Mouse (Mus musculus): ENCODE results near the gene Ranbp9. TPM values are rescaled to one million over a fixed set of nuclear protein-coding genes. Genes with fewer than 3 reads are reported as not detected.

Ranbp9 gene
- polyA plus RNA-seq, 1 experiment from 2014 or later = 11.2 TPM

DNA sequence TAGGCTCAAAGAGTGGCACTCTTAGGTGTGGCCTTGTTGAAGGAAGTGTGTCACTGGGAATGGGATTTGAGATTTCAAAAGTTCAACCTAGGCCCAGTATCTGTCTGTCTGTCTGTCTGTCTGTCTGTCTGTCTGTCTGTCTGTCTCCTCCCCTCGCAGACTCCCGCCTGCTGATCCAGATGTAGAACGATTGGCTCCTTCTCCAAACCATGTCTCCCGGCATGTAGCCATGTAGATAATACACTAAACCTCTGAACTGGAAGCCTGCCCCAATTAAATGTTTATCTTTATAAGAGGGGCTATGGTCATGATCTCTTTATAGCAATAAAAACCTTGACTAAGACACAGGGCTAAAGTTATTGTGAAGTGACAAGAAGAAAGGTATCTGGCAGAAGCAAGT is 35.3 kb downstream of the Ranbp9 start:
- 92% methylated on average over 4 of the region's 4 CpGs for WGBS
- H3K27ac ChIP-seq (ENCODE audit: low read depth, low read length) = no peak overlapping the region
- no peak overlapping the region for H3K9ac ChIP-seq (ENCODE audit: low read depth, low read length)
- H3K9me3 ChIP-seq (ENCODE audit: control insufficient read depth, low read length) = no peaks in the 10 kb centered on the region
- H3K4me3 ChIP-seq (ENCODE audit: low read length) = no peak overlapping the region
- H3K27me3 ChIP-seq (replicated peaks; ENCODE audit: control insufficient read depth, insufficient read depth, low read length) = no peaks in the 10 kb centered on the region
- no peak overlapping the region for H3K4me2 ChIP-seq (ENCODE audit: low read length)
- ATAC-seq = no peak
- no peaks in the 10 kb centered on the region for H3K36me3 ChIP-seq (ENCODE audit: control insufficient read depth, insufficient read depth, low read length)
- H3K4me1 ChIP-seq (ENCODE audit: control insufficient read depth, insufficient read depth, low read depth, low read length) = peaks cover 3% of the 10 kb centered on the region

DNA sequence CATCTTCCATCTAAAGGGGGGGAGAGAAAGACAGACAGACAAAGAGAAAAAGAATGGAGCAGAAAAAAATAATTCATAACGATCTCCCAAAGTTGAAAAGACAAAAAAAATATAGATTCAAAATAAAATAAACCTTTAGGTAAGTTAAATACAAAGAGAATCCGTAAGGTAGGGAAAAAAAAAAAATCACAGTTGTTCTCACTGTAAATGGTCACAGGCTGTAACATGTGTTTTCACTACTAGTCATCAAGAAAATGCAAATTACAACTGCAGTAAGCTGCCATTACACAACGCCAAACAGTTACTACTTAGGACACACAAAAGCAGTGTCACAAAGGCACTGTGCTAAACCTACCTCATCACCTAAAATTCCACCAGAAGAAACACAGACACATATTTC is 36.4 kb downstream of the Ranbp9 start:
- Histone ChIP-seq H3K9me3 (ENCODE audit: control insufficient read depth, low read length) (no peaks in the 10 kb centered on the region), H3K9ac (ENCODE audit: low read depth, low read length) (no peak overlapping the region), H3K27me3 (replicated peaks; ENCODE audit: control insufficient read depth, insufficient read depth, low read length) (no peaks in the 10 kb centered on the region), H3K27ac (ENCODE audit: low read depth, low read length) (no peak overlapping the region), H3K4me3 (ENCODE audit: low read length) (no peak overlapping the region), H3K4me1 (ENCODE audit: control insufficient read depth, insufficient read depth, low read depth, low read length) (peaks cover 3% of the 10 kb centered on the region), H3K4me2 (ENCODE audit: low read length) (no peak overlapping the region), H3K36me3 (ENCODE audit: control insufficient read depth, insufficient read depth, low read length) (no peaks in the 10 kb centered on the region)
- ATAC-seq = no peak
- 92% methylated on average over 3 of the region's 3 CpGs for WGBS

DNA sequence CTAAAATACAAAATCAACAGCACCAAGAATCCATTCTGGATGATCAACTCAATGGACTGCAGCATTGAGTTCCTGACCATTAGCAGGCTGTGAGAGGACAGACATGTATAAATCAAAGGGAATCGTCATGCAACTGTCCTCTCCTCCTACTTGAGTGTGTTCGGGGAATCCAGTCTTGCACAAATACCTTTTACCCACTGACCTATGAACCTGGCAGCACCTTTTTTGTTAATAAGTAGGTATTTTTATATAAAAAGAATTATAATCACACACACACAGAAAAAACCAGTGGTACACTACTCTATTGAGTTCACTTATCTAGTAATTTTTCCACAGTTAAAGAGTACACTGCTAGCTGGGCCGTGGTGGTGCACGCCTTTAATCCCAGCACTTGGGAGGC is 37.4 kb downstream of the Ranbp9 start:
- H3K27me3 ChIP-seq (replicated peaks; ENCODE audit: control insufficient read depth, insufficient read depth, low read length) = no peaks in the 10 kb centered on the region
- ATAC-seq = no peak
- no peak overlapping the region for H3K4me3 ChIP-seq (ENCODE audit: low read length)
- H3K9ac ChIP-seq (ENCODE audit: low read depth, low read length) = no peak overlapping the region
- H3K4me1 ChIP-seq (ENCODE audit: control insufficient read depth, insufficient read depth, low read depth, low read length) = peaks cover 3% of the 10 kb centered on the region
- no peak overlapping the region for H3K4me2 ChIP-seq (ENCODE audit: low read length)
- H3K36me3 ChIP-seq (ENCODE audit: control insufficient read depth, insufficient read depth, low read length) = no peaks in the 10 kb centered on the region
- H3K27ac ChIP-seq (ENCODE audit: low read depth, low read length) = no peak overlapping the region
- H3K9me3 ChIP-seq (ENCODE audit: control insufficient read depth, low read length) = no peaks in the 10 kb centered on the region
- 96% methylated on average over 4 of the region's 4 CpGs for WGBS

DNA sequence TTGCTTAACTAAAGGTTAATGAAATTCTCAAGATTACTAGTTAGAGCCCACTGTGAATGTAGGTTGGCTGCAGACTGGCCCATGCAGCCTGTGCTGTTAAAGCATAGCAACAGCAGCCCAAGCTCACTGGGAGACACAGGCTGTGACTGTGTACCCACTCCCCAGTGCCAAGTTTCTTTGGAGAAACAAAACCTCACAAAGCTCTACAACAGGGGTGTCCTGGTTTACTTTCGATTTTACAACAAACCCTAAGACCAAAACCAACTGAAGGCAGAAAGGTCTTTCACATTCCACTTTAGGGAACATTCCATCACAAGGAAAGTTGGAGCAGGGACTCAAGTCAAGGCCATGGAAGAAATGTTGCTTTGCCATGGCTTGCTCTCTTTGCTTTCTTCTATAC is 38.5 kb downstream of the Ranbp9 start:
- Histone ChIP-seq H3K27me3 (replicated peaks; ENCODE audit: control insufficient read depth, insufficient read depth, low read length) (no peaks in the 10 kb centered on the region), H3K4me2 (ENCODE audit: low read length) (no peak overlapping the region), H3K27ac (ENCODE audit: low read depth, low read length) (no peak overlapping the region), H3K4me1 (ENCODE audit: control insufficient read depth, insufficient read depth, low read depth, low read length) (peaks cover 3% of the 10 kb centered on the region), H3K36me3 (ENCODE audit: control insufficient read depth, insufficient read depth, low read length) (no peaks in the 10 kb centered on the region), H3K4me3 (ENCODE audit: low read length) (no peak overlapping the region), H3K9me3 (ENCODE audit: control insufficient read depth, low read length) (no peaks in the 10 kb centered on the region), H3K9ac (ENCODE audit: low read depth, low read length) (no peak overlapping the region)
- no peak for ATAC-seq
- WGBS = 87% methylated on average over 1 of the region's 1 CpGs

DNA sequence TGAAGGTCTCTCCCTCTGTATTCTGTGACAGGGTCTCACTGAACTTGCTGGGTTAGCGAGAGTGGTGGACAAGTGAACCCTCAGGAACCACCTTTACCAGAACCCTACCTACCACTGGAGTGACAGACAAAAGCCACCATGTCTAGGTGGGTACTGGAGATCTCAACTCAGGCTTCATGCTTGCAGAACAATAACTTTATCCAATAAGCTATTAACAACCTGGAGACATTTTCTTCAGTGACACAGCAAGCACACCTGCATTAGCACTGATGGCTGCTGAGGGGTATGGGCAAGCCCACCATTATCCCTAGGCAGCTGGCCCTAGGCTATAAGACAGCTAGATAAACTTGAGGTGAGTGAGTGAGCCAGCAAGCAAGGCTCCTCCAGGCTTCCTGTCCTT is 40.7 kb downstream of the Ranbp9 start:
- Histone ChIP-seq H3K9me3 (ENCODE audit: control insufficient read depth, low read length) (no peaks in the 10 kb centered on the region), H3K27ac (ENCODE audit: low read depth, low read length) (no peak overlapping the region), H3K4me2 (ENCODE audit: low read length) (no peak overlapping the region), H3K36me3 (ENCODE audit: control insufficient read depth, insufficient read depth, low read length) (no peaks in the 10 kb centered on the region), H3K9ac (ENCODE audit: low read depth, low read length) (no peak overlapping the region), H3K27me3 (replicated peaks; ENCODE audit: control insufficient read depth, insufficient read depth, low read length) (no peaks in the 10 kb centered on the region), H3K4me1 (ENCODE audit: control insufficient read depth, insufficient read depth, low read depth, low read length) (peaks cover 3% of the 10 kb centered on the region; the same call in 1 of the 2 replicates), H3K4me3 (ENCODE audit: low read length) (no peak overlapping the region)
- no peak for ATAC-seq
- WGBS = 95% methylated on average over 1 of the region's 1 CpGs

DNA sequence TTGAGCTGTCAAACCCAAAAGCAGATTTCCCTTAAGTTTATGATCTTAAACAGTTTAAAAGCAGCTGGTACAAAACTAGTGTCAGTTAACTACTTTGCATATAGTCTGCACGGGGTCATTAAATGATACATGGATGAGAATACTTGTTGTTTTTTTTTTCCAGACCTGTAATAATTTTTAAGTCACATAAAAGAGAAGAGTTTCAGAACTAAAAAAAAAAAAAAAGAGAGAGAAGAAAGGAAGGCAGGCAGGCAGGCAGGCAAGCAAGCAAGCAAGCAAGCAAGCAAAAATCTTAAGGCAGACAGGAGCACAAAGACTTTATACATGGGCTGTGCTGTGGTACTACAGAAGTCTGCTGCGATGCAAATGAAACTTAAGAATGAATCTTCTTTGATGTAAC is 47.7 kb downstream of the Ranbp9 start:
- Histone ChIP-seq H3K4me1 (ENCODE audit: control insufficient read depth, insufficient read depth, low read depth, low read length) (no peaks in the 10 kb centered on the region), H3K27me3 (replicated peaks; ENCODE audit: control insufficient read depth, insufficient read depth, low read length) (no peaks in the 10 kb centered on the region), H3K9me3 (ENCODE audit: control insufficient read depth, low read length) (no peaks in the 10 kb centered on the region), H3K9ac (ENCODE audit: low read depth, low read length) (no peak overlapping the region), H3K4me2 (ENCODE audit: low read length) (no peak overlapping the region), H3K27ac (ENCODE audit: low read depth, low read length) (no peak overlapping the region), H3K4me3 (ENCODE audit: low read length) (no peak overlapping the region), H3K36me3 (ENCODE audit: control insufficient read depth, insufficient read depth, low read length) (peaks cover 5% of the 10 kb centered on the region; the same call in 1 of the 2 replicates)
- ATAC-seq = no peak
- 85% methylated on average over 2 of the region's 2 CpGs for WGBS

DNA sequence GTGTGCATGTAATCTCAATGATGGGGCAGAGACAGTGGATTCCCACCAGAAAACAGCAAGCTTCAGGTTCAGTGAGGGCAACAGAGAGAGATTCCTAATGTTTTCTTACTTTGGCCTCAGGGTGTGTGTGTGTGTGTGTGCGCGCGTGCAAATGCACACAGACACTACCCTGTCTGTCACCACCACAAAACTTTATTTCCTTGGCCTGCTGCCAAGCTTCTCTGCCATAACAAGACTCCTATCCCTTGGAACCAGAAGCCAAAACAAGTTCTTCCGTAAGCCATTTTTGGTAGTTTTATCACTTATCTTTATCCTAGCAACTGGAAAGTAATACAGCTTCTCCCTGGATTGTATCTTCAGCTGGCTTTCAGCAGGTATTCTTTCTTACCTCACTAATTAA is 52.6 kb downstream of the Ranbp9 start:
- Histone ChIP-seq H3K9me3 (ENCODE audit: control insufficient read depth, low read length) (no peaks in the 10 kb centered on the region), H3K36me3 (ENCODE audit: control insufficient read depth, insufficient read depth, low read length) (peaks cover 8% of the 10 kb centered on the region), H3K9ac (ENCODE audit: low read depth, low read length) (no peak overlapping the region), H3K4me2 (ENCODE audit: low read length) (no peak overlapping the region), H3K27me3 (replicated peaks; ENCODE audit: control insufficient read depth, insufficient read depth, low read length) (no peaks in the 10 kb centered on the region), H3K4me3 (ENCODE audit: low read length) (no peak overlapping the region), H3K4me1 (ENCODE audit: control insufficient read depth, insufficient read depth, low read depth, low read length) (no peaks in the 10 kb centered on the region), H3K27ac (ENCODE audit: low read depth, low read length) (no peak overlapping the region)
- ATAC-seq = no peak
- 91% methylated on average over 4 of the region's 4 CpGs for WGBS

DNA sequence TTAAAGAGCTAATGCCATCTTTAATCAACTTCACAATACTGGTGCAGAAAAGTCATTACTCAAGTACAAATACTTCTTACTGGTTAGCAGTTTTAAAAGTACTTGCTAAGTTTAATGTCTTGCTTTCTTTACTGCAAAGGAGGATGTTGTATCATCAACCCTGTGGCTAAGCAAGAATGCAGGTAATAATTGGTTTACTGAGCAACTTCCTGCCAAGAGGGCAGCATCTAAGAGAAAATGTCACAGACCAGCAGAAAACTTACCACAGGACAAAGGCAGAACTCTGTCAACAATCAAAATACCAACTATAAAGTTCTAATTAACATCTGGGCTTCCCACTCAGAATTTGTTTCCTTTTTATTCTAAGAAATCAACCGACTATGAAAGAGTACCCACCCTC is 65.8 kb downstream of the Ranbp9 start:
- Histone ChIP-seq H3K9ac (ENCODE audit: low read depth, low read length) (no peak overlapping the region), H3K36me3 (ENCODE audit: control insufficient read depth, insufficient read depth, low read length) (peaks cover 30% of the 10 kb centered on the region), H3K27ac (ENCODE audit: low read depth, low read length) (no peak overlapping the region), H3K4me1 (ENCODE audit: control insufficient read depth, insufficient read depth, low read depth, low read length) (no peaks in the 10 kb centered on the region), H3K4me3 (ENCODE audit: low read length) (no peak overlapping the region), H3K9me3 (ENCODE audit: control insufficient read depth, low read length) (no peaks in the 10 kb centered on the region), H3K27me3 (replicated peaks; ENCODE audit: control insufficient read depth, insufficient read depth, low read length) (no peaks in the 10 kb centered on the region), H3K4me2 (ENCODE audit: low read length) (no peak overlapping the region)
- ATAC-seq = no peak
- WGBS = 90% methylated on average over 1 of the region's 1 CpGs

DNA sequence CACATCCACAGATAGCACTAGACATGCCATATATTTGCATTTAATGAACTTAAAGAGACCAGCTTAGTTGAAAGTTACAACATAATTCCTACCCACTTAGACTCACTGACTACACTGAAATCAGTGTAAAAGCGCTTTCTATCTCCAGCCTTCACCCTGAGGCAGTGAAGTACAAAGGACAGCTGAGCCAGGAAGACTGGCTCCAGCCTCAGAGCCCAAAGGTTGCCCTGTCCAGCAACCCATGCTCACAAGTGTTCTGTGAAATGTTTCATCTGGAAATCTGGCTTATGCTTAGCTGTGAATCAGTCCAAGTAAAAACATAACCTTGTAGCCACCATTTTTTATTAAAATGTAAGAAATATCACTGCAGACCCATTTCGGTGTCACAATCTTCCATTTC is 67.5 kb downstream of the Ranbp9 start:
- Histone ChIP-seq H3K4me3 (ENCODE audit: low read length) (no peak overlapping the region), H3K36me3 (ENCODE audit: control insufficient read depth, insufficient read depth, low read length) (peaks cover 23% of the 10 kb centered on the region), H3K4me1 (ENCODE audit: control insufficient read depth, insufficient read depth, low read depth, low read length) (no peaks in the 10 kb centered on the region), H3K27ac (ENCODE audit: low read depth, low read length) (no peak overlapping the region), H3K27me3 (replicated peaks; ENCODE audit: control insufficient read depth, insufficient read depth, low read length) (no peaks in the 10 kb centered on the region), H3K9ac (ENCODE audit: low read depth, low read length) (no peak overlapping the region), H3K4me2 (ENCODE audit: low read length) (no peak overlapping the region), H3K9me3 (ENCODE audit: control insufficient read depth, low read length) (no peaks in the 10 kb centered on the region)
- 92% methylated on average over 2 of the region's 2 CpGs for WGBS
- no peak for ATAC-seq

DNA sequence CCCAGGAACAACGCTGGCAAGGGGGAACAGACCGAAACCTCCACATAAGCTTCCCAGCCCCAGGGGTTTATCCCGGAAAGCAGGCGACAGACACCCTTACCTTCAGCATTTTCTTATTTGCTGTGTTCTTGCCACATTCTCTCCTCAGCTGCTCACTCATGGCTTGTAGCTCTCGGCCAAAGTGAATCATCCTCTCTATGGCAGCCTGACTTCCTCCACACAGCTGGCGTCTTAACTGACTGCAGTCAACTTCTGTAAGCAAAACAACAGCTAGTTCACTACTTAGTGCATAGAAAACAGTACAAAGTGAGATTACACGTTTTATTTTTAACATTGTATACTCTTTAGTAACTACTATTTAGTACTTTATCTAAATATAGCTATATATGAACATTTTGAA is 68.8 kb downstream of the Ranbp9 start:
- Histone ChIP-seq H3K9me3 (ENCODE audit: control insufficient read depth, low read length) (no peaks in the 10 kb centered on the region), H3K27ac (ENCODE audit: low read depth, low read length) (no peak overlapping the region), H3K27me3 (replicated peaks; ENCODE audit: control insufficient read depth, insufficient read depth, low read length) (no peaks in the 10 kb centered on the region), H3K4me3 (ENCODE audit: low read length) (no peak overlapping the region), H3K4me1 (ENCODE audit: control insufficient read depth, insufficient read depth, low read depth, low read length) (no peaks in the 10 kb centered on the region), H3K4me2 (ENCODE audit: low read length) (no peak overlapping the region), H3K36me3 (ENCODE audit: control insufficient read depth, insufficient read depth, low read length) (peaks cover 28% of the 10 kb centered on the region), H3K9ac (ENCODE audit: low read depth, low read length) (no peak overlapping the region)
- ATAC-seq = no peak
- 92% methylated on average over 7 of the region's 7 CpGs for WGBS

All from hindbrain, embryonic 16.5 days (tissue).